Comparison of ENCODE assay signal across 9 mouse cellular contexts in the genomic region with DNA sequence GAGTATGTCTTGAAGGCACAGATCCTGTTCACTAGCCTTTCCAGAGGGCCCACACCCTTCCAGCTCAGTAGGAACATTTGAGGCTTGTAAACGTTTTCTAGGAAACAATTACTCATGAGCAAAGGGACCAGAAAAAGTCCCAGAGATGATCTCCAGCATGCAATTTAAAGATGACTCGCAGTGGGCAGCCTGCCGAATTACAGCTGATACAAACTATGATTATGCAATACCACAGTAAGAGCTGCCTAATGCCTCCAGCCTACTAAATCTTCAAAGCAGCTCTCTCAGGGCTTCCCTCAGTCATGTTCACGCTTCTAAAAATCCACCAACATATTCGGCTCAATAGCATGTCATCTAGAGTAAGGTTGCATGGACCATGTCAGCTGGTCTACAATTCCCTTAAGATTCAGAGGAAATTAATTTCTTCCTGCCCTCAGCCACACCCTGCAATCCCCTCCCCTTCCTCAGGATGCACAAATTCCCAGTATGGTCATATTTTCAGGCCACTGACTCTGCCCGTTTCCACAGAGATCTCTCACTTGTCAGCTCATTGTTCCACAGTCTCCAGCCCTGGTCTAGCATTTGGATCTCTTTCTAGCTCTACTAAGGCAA.
DNase-seq lines count a peak whose midpoint lies in the region; ATAC-seq and TF ChIP-seq lines count a peak whose summit lies in the region.
"Had no signal": no experiment of that assay in that cellular context is flagged by ENCODE, and none has a peak within 500 bp of the region (broad histone marks: within the 10 kb centered on the region; RNA-seq: fewer than 3 reads in every experiment).

No protein-coding gene starts in this region.

- H3K9ac ChIP-seq in liver, adult 2 months (ENCODE audit: low read depth, low read length), result no peak overlapping the region
- no peak overlapping the region for H3K9ac ChIP-seq in lung, postnatal 0 days (replicated peaks; ENCODE audit: low read depth)

- TF ChIP-seq POLR2A in liver, adult 2 months (IDR thresholded peaks at IDR 0.05; ENCODE audit: extremely low read depth, insufficient read depth, low read length), result no peak

- H3K27me3 ChIP-seq in liver, adult 2 months (ENCODE audit: control insufficient read depth, insufficient read depth, low read length), result no peaks in the 10 kb centered on the region
- H3K27me3 ChIP-seq in lung, postnatal 0 days (replicated peaks; ENCODE audit: insufficient read depth, low read length), result no peaks in the 10 kb centered on the region

- 0 out of 2 replicates have a peak overlapping the region, but pooled peaks have one; percentile 18 for H3K27ac ChIP-seq in liver, adult 2 months (replicated peaks; ENCODE audit: insufficient read depth, low read depth, low read length)
- peak overlapping the region; percentile 82 for H3K27ac ChIP-seq in lung, postnatal 0 days (ENCODE audit: low read length)

- no peak overlapping the region for H3K4me3 ChIP-seq in liver, adult 2 months (ENCODE audit: insufficient read depth, low read depth, low read length)
- H3K4me3 ChIP-seq in lung, postnatal 0 days (ENCODE audit: low read depth, low read length), result no peak overlapping the region

- TF ChIP-seq EP300 in lung, postnatal 0 days (IDR thresholded peaks at IDR 0.05), result peak; percentile 80

- H3K4me1 ChIP-seq in liver, adult 2 months (ENCODE audit: control insufficient read depth, insufficient read depth, low read length), result no peaks in the 10 kb centered on the region; the same call in 1 of the 2 replicates
- H3K4me1 ChIP-seq in lung, postnatal 0 days (ENCODE audit: insufficient read depth, low read depth, low read length), result peaks cover 4% of the 10 kb centered on the region; the same call in 1 of the 2 replicates

- H3K36me3 ChIP-seq in liver, adult 2 months (ENCODE audit: control insufficient read depth, insufficient read depth, low read length), result no peaks in the 10 kb centered on the region
- no peaks in the 10 kb centered on the region for H3K36me3 ChIP-seq in lung, postnatal 0 days (ENCODE audit: insufficient read depth, low read length)
- H3K36me3 ChIP-seq: G1E had no signal

- no peak overlapping the region for H3K4me2 ChIP-seq in lung, postnatal 0 days (replicated peaks; ENCODE audit: low read depth, low read length)

- WGBS in liver, adult 2 months, result 58% methylated on average over 6 of the region's 6 CpGs
- WGBS in lung, postnatal 0 days, result 30% methylated on average over 6 of the region's 6 CpGs

- H3K9me3 ChIP-seq in lung, postnatal 0 days (ENCODE audit: low read length), result no peaks in the 10 kb centered on the region
- H3K9me3 ChIP-seq: G1E had no signal

- peak; percentile 80 for ATAC-seq in lung, postnatal 0 days

- no peak for TF ChIP-seq CTCF in liver, adult 2 months (IDR thresholded peaks at IDR 0.05; ENCODE audit: low read depth, low read length)
- TF ChIP-seq CTCF in lung, postnatal 0 days (IDR thresholded peaks at IDR 0.05), result no peak

- H3K79me2 ChIP-seq in liver, adult 2 months (ENCODE audit: control insufficient read depth, insufficient read depth, low read length), result no peaks in the 10 kb centered on the region

- no peak for DNase-seq in liver, adult 2 months (ENCODE audit: extremely low read depth, low read depth, low spot score)
- no peak for DNase-seq in liver
- DNase-seq in gastrocnemius, adult 18-20 months (ENCODE audit: low spot score), result peak; percentile 71
- peak; percentile 59 to 72 for DNase-seq in kidney, adult 8-10 months
- peak; percentile 85 for DNase-seq in lung, postnatal 0 days (ENCODE audit: low spot score)
- no peak for DNase-seq in spleen, postnatal 36 days (ENCODE audit: low spot score in 2 of 2)
- no peak for DNase-seq in cerebellum, adult 11 months
- DNase-seq in cerebellum, adult 9-10 months, result no peak

Comparison
In these comparisons a context has a peak if more than half of its experiments do, and no peak if none do; other contexts are left out.
1. DNase-seq: peak in gastrocnemius, adult 18-20 months (single experiment), kidney, adult 8-10 months (2 of 2) and lung, postnatal 0 days (single experiment); none in liver, adult 2 months (single experiment), liver (single experiment), spleen, postnatal 36 days (0 of 2), cerebellum, adult 11 months (single experiment) and cerebellum, adult 9-10 months (single experiment).